Mouse (Mus musculus) CH12.LX (cell line): Measurements from ENCODE around the gene Fez2. TPM values are rescaled to one million over a fixed set of nuclear protein-coding genes. Genes with fewer than 3 reads are reported as not detected.

ENCODE experiments used
- DNase-seq: peaks from one replicate; pipeline ENCODE4 v3.0.0-alpha.2; 2013; ENCODE audit errors: extremely low read depth
- H3K27ac ChIP-seq: 2 replicates; pipeline ENCODE4 v1.5.1; 2012; ENCODE audit warnings: low read depth, mild to moderate bottlenecking, control low read depth, moderate library complexity; ENCODE audit not compliant: insufficient read depth
- H3K27me3 ChIP-seq: replicated peaks from 2 replicates; pipeline ENCODE3; 2012; ENCODE audit warnings: inconsistent platforms
- H3K36me3 ChIP-seq, 2 experiments: replicated peaks in 1 of 2; 2 replicates each; pipeline versions ENCODE3 to v1.6.1; 2012; ENCODE audit warnings: inconsistent platforms in 1 of 2, low read length in 1 of 2, mild to moderate bottlenecking in 1 of 2, mixed read lengths in 1 of 2, moderate library complexity in 1 of 2; ENCODE audit not compliant: control insufficient read depth in 1 of 2, insufficient read depth in 1 of 2
- H3K4me1 ChIP-seq, 2 experiments: 2 replicates each; pipeline ENCODE4 v1.6.1; 2012; ENCODE audit warnings: inconsistent platforms in 1 of 2, moderate library complexity in 1 of 2; ENCODE audit not compliant: insufficient read depth in 2 of 2, control insufficient read depth in 1 of 2
- H3K4me2 ChIP-seq: 2 replicates; pipeline ENCODE4 v1.6.1; 2012; ENCODE audit warnings: low read depth, mild to moderate bottlenecking, control low read depth; ENCODE audit not compliant: poor library complexity, insufficient read depth, severe bottlenecking
- H3K4me3 ChIP-seq, 3 experiments: fragments of 150-350 bp in 1 of 3; sonication (generic) in 1 of 3; replicated peaks in 1 of 3; 2 replicates each; pipeline versions ENCODE3 to v1.5.1; 2011 to 2012; ENCODE audit warnings: low read depth in 2 of 3, low read length in 2 of 3, mild to moderate bottlenecking in 2 of 3, moderate library complexity in 2 of 3, control low read depth in 1 of 3, improper control_type of control experiment in 1 of 3, inconsistent platforms in 1 of 3, mixed read lengths in 1 of 3; ENCODE audit not compliant: poor library complexity in 1 of 3
- H3K79me2 ChIP-seq: replicated peaks from 2 replicates; pipeline ENCODE4 v1.6.1; 2012; ENCODE audit warnings: mild to moderate bottlenecking, moderate library complexity; ENCODE audit not compliant: control insufficient read depth, poor library complexity, insufficient read depth, severe bottlenecking; ENCODE audit errors: extremely low read depth
- H3K9ac ChIP-seq: 2 replicates; pipeline ENCODE4 v1.6.1; 2012; ENCODE audit warnings: low read depth, mild to moderate bottlenecking, control low read depth, moderate library complexity; ENCODE audit not compliant: insufficient read depth
- H3K9me3 ChIP-seq: replicated peaks from 2 replicates; pipeline ENCODE3; 2012; ENCODE audit warnings: low read length, inconsistent platforms, mixed read lengths
- CHD1 ChIP-seq: IDR thresholded peaks from 2 replicates; pipeline ENCODE4 v1.6.1; 2012; ENCODE audit warnings: low read depth, low read length, improper control_type of control experiment, inconsistent platforms
- CTCF ChIP-seq, 2 experiments: IDR thresholded peaks in 1 of 2; conservative IDR thresholded peaks in 1 of 2; 2 replicates each; pipeline ENCODE4 v1.5.1; 2011 to 2012; ENCODE audit warnings: low read depth in 2 of 2, low read length in 2 of 2, improper control_type of control experiment in 1 of 2, inconsistent platforms in 1 of 2, mild to moderate bottlenecking in 1 of 2, moderate library complexity in 1 of 2
- E2F4 ChIP-seq: IDR thresholded peaks from 2 replicates; pipeline ENCODE4 v1.6.1; 2011; ENCODE audit warnings: low read depth, low read length, improper control_type of control experiment; ENCODE audit not compliant: insufficient replicate concordance
- ELF1 ChIP-seq: IDR thresholded peaks from 2 replicates; pipeline ENCODE4 v1.6.1; 2014; ENCODE audit warnings: low read depth, mild to moderate bottlenecking, inconsistent platforms, low read length, improper control_type of control experiment
- EP300 ChIP-seq: IDR thresholded peaks from 2 replicates; pipeline ENCODE4 v1.6.1; 2011; ENCODE audit warnings: low read length, improper control_type of control experiment
- ETS1 ChIP-seq: conservative IDR thresholded peaks from 2 replicates; pipeline ENCODE4 v1.6.1; 2012; ENCODE audit warnings: low read depth, mild to moderate bottlenecking, inconsistent platforms, low read length, improper control_type of control experiment, moderate library complexity
- GABPA ChIP-seq: IDR thresholded peaks from 2 replicates; pipeline ENCODE4 v1.6.1; 2012; ENCODE audit warnings: low read depth, low read length, improper control_type of control experiment, inconsistent platforms; ENCODE audit not compliant: insufficient replicate concordance
- HCFC1 ChIP-seq: IDR thresholded peaks from 2 replicates; pipeline ENCODE4 v1.6.1; 2012; ENCODE audit warnings: low read depth, mild to moderate bottlenecking, inconsistent platforms, low read length, improper control_type of control experiment
- JUN ChIP-seq: IDR thresholded peaks from 2 replicates; pipeline ENCODE4 v1.6.1; 2011; ENCODE audit warnings: low read depth, mild to moderate bottlenecking, low read length, improper control_type of control experiment, moderate library complexity; ENCODE audit not compliant: insufficient read depth
- JUND ChIP-seq: conservative IDR thresholded peaks from 2 replicates; pipeline ENCODE4 v1.6.1; 2011; ENCODE audit warnings: low read depth, low read length, improper control_type of control experiment
- MAFK ChIP-seq: IDR thresholded peaks from 2 replicates; pipeline ENCODE4 v1.6.1; 2011; ENCODE audit warnings: low read length, improper control_type of control experiment; ENCODE audit not compliant: insufficient replicate concordance
- MAX ChIP-seq: IDR thresholded peaks from 2 replicates; pipeline ENCODE4 v1.6.1; 2011; ENCODE audit warnings: low read length, improper control_type of control experiment
- MAZ ChIP-seq: IDR thresholded peaks from 2 replicates; pipeline ENCODE4 v1.6.1; 2012; ENCODE audit warnings: low read depth, mild to moderate bottlenecking, inconsistent platforms, low read length, improper control_type of control experiment, moderate library complexity
- MEF2A ChIP-seq: IDR thresholded peaks from 2 replicates; pipeline ENCODE4 v1.6.1; 2014; ENCODE audit warnings: low read depth, mild to moderate bottlenecking, inconsistent platforms, low read length, improper control_type of control experiment, borderline replicate concordance
- MXI1 ChIP-seq: IDR thresholded peaks from 2 replicates; pipeline ENCODE4 v1.6.1; 2011; ENCODE audit warnings: mild to moderate bottlenecking, low read depth, low read length, improper control_type of control experiment
- MYC ChIP-seq: IDR thresholded peaks from 2 replicates; pipeline ENCODE4 v1.6.1; 2011; ENCODE audit warnings: low read depth, mild to moderate bottlenecking, improper control_type of control experiment, low read length
- NRF1 ChIP-seq: IDR thresholded peaks from 2 replicates; pipeline ENCODE4 v1.6.1; 2014; ENCODE audit warnings: low read depth, mild to moderate bottlenecking, inconsistent platforms, low read length, improper control_type of control experiment, moderate library complexity
- POLR2A ChIP-seq: IDR thresholded peaks from 2 replicates; pipeline ENCODE4 v1.6.1; 2011; ENCODE audit warnings: low read depth, mild to moderate bottlenecking, improper control_type of control experiment, low read length
- POLR2AphosphoS2 ChIP-seq: IDR thresholded peaks from 2 replicates; pipeline ENCODE4 v1.6.1; 2011; ENCODE audit warnings: low read depth, low read length, improper control_type of control experiment
- RAD21 ChIP-seq: IDR thresholded peaks from 2 replicates; pipeline ENCODE4 v1.6.1; 2011; ENCODE audit warnings: low read depth, mild to moderate bottlenecking, low read length, improper control_type of control experiment, moderate library complexity
- RCOR1 ChIP-seq: conservative IDR thresholded peaks from 2 replicates; pipeline ENCODE4 v1.6.1; 2012; ENCODE audit warnings: low read depth, mild to moderate bottlenecking, inconsistent platforms, low read length, improper control_type of control experiment
- TBP ChIP-seq: conservative IDR thresholded peaks from 2 replicates; pipeline ENCODE4 v1.6.1; 2011; ENCODE audit warnings: low read depth, low read length, improper control_type of control experiment
- USF1 ChIP-seq: IDR thresholded peaks from 2 replicates; pipeline ENCODE4 v1.6.1; 2014; ENCODE audit warnings: low read depth, mild to moderate bottlenecking, inconsistent platforms, low read length, improper control_type of control experiment
- USF2 ChIP-seq: conservative IDR thresholded peaks from 2 replicates; pipeline ENCODE4 v1.6.1; 2011; ENCODE audit warnings: low read depth, low read length, improper control_type of control experiment
- ZC3H11A ChIP-seq: IDR thresholded peaks from 2 replicates; pipeline ENCODE4 v1.6.1; 2012; ENCODE audit warnings: low read depth, mild to moderate bottlenecking, inconsistent platforms, low read length, improper control_type of control experiment
- ZKSCAN1 ChIP-seq: IDR thresholded peaks from 2 replicates; pipeline ENCODE4 v1.6.1; 2012; ENCODE audit warnings: low read depth, inconsistent platforms, low read length, improper control_type of control experiment, borderline replicate concordance
- ZMIZ1 ChIP-seq: IDR thresholded peaks from 2 replicates; pipeline ENCODE4 v1.6.1; 2012; ENCODE audit warnings: low read depth, mild to moderate bottlenecking, inconsistent platforms, low read length, improper control_type of control experiment
- ZNF384 ChIP-seq: IDR thresholded peaks from 2 replicates; pipeline ENCODE4 v1.6.1; 2012; ENCODE audit warnings: low read depth, low read length, improper control_type of control experiment, inconsistent platforms
- dilution Hi-C: fragments of 300-500 bp; cut with MboI; formaldehyde crosslinking; loops from 2 replicates; pipeline ENCODE4 v1.14.3; 2020; ENCODE audit warnings: low sequenced_read_pairs; ENCODE audit not compliant: extremely low pct_unique_long_range_greater_than_20kb, extremely low pct_ligation_motif_present
- in situ Hi-C: fragments of 300-500 bp; cut with MboI; formaldehyde crosslinking; loops from 3 replicates; pipeline ENCODE4 v1.14.3; 2019; ENCODE audit warnings: low sequenced_read_pairs, low pct_ligation_motif_present, low pct_unique_long_range_greater_than_20kb, mixed read lengths
- polyA plus RNA-seq: library from polyadenylated mRNA; unstranded; fragments of >175 nt; gene quantifications from 2 replicates; pipeline ENCODE4 v1.2.1, GENCODE M21; 2012; ENCODE audit warnings: low read depth; ENCODE audit not compliant: insufficient read length
- total RNA-seq, 2 experiments: library from RNA; depleted of rRNA; stranded (reverse); fragments of 300-350 nt in 1 of 2; fragments of >200 nt in 1 of 2; gene quantifications; 2 replicates each; pipeline ENCODE4 v1.2.3; 2012 to 2014

Fez2 gene
- total and polyA plus RNA-seq, 3 experiments: 13.5 to 18.7 (median 14.2) TPM

- peaks cover 24 to 62% of the 10 kb centered on the region in 2 experiments for H3K36me3 ChIP-seq
Observed at GRCm38 (mm10) chr17:78401713-78402112, 16.2 kb downstream of the Fez2 start.

DNA sequence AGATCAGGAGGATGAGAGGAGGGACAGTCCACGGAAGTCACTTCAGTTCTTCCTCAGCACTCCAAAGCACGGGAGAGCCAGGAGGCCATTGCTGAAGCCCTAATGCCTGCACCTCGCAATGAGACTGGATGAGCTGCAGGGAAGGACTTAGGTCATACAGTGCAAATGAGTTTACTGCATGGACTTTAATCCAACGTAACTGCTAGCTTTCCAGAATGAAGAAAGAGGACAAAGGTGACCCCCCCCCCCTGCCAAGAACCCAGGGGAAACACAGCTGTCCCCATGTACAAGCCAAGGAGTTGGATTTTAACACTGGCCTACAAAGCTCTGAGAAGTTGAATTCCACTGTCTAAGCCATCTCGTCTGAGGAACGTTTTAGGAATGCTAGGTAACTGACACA, 16.6 kb downstream of the Fez2 start:
- dilution Hi-C loops (no loop called here), in situ Hi-C loops (no loop called here)
- H3K9me3 ChIP-seq: no peaks in the 10 kb centered on the region
- H3K4me3 ChIP-seq: no peak overlapping the region
- H3K4me1 ChIP-seq: peaks cover 0 to 8% of the 10 kb centered on the region in 2 experiments; a peak in 2 of 4 replicates
- no peak overlapping the region for H3K4me2 ChIP-seq
- TF ChIP-seq RAD21 (no peak), ELF1 (no peak), ZC3H11A (no peak), MAFK (no peak), MEF2A (no peak), JUND (no peak), MAX (no peak), POLR2AphosphoS2 (no peak), NRF1 (no peak), USF1 (no peak), TBP (no peak), CHD1 (no peak), MXI1 (no peak), EP300 (no peak), JUN (no peak), POLR2A (no peak), ZMIZ1 (no peak), CTCF (conservative IDR thresholded peaks at IDR 0.05 in 1 of 2, IDR thresholded peaks at IDR 0.05 in 1 of 2; ENCODE audit: low read depth in 2 of 2, low read length in 2 of 2) (no peak), ZNF384 (no peak)
- no peak overlapping the region for H3K27ac ChIP-seq
- no peak for DNase-seq
- no peaks in the 10 kb centered on the region for H3K27me3 ChIP-seq
- peaks cover 24 to 62% of the 10 kb centered on the region in 2 experiments for H3K36me3 ChIP-seq
- no peak overlapping the region for H3K9ac ChIP-seq
- no peaks in the 10 kb centered on the region for H3K79me2 ChIP-seq

More at GRCm38 (mm10) chr17:78401713-78402112, 16.2 kb downstream of the Fez2 start:
- H3K4me1 ChIP-seq: peaks cover 0 to 8% of the 10 kb centered on the region in 2 experiments; a peak in 2 of 4 replicates
- no peak overlapping the region for H3K27ac ChIP-seq
- H3K4me3 ChIP-seq: no peak overlapping the region
- no peaks in the 10 kb centered on the region for H3K27me3 ChIP-seq
- no peak for DNase-seq
- dilution Hi-C loops: no loop called here
- no peaks in the 10 kb centered on the region for H3K79me2 ChIP-seq
- TF ChIP-seq E2F4 (no peak), GABPA (no peak), RAD21 (no peak), MXI1 (no peak), ZKSCAN1 (no peak), MAZ (no peak), USF1 (no peak), HCFC1 (no peak), MAFK (no peak), ELF1 (no peak), RCOR1 (no peak), USF2 (no peak), ETS1 (no peak), POLR2A (no peak), MYC (no peak), MEF2A (no peak), ZNF384 (no peak), ZMIZ1 (no peak), JUN (no peak), POLR2AphosphoS2 (no peak)
- no peak overlapping the region for H3K4me2 ChIP-seq
- no peaks in the 10 kb centered on the region for H3K9me3 ChIP-seq
- in situ Hi-C loops: no loop called here
- H3K9ac ChIP-seq: no peak overlapping the region
